Mouse (Mus musculus) lung, postnatal 36 days (tissue): Measurements from ENCODE around the gene Gpr157.

Experiments
- DNase-seq: peaks from one replicate; pipeline ENCODE4 v3.0.0; 2022; ENCODE audit warnings: mixed read lengths

Gene Gpr157

GRCm38 (mm10) chr4:150152483-150152882 lies 65.3 kb downstream of the Gpr157 start:
- DNase-seq, result no peak

- DNase-seq, result no peak
These were observed 68.1 kb downstream of the Gpr157 start for GRCm38 (mm10) chr4:150155301-150155700.
